Mouse (Mus musculus): ENCODE measurements around the gene Slc9a3. TPM values are rescaled to one million over a fixed set of nuclear protein-coding genes. Genes with fewer than 3 reads are reported as not detected.
A peak's percentile ranks its signal among the peaks of the same experiment; 100 is the strongest.

Slc9a3 gene
- polyA plus RNA-seq, 1 experiment from 2014 or later, result 0.47 TPM

DNA sequence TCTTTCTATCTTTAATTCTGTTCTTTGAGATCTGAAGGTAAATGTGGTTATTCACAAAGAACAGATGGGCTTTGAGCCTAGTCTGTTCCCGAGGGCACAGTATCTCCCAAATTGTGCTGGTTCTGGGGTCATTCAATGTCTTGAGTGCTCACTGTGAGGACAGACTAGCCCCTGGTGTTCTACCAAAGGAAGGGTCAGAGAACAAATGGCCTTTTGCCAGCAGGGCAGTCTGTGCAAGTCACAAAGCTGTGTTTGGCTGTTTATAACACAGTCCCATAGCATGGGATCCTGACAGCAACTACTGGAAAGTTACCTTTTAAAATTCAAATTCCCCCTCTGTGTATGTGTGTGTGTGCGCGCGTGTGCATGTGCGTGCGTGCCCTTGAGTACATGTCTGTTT is 8.7 kb downstream of the Slc9a3 start:
- Histone ChIP-seq H3K36me3 (ENCODE audit: control insufficient read depth, insufficient read depth, low read length) (no peaks in the 10 kb centered on the region), H3K9ac (ENCODE audit: low read length) (no peak overlapping the region), H3K9me3 (ENCODE audit: control insufficient read depth, low read length) (no peaks in the 10 kb centered on the region), H3K4me3 (ENCODE audit: low read depth, low read length) (no peak overlapping the region), H3K4me1 (replicated peaks; ENCODE audit: control insufficient read depth, insufficient read depth, low read length) (no peaks in the 10 kb centered on the region), H3K27me3 (replicated peaks; ENCODE audit: control insufficient read depth, insufficient read depth, low read length) (no peaks in the 10 kb centered on the region), H3K4me2 (ENCODE audit: low read length) (no peak overlapping the region), H3K27ac (ENCODE audit: low read depth) (no peak overlapping the region)
- no peak for DNase-seq (ENCODE audit: low spot score)
- ATAC-seq (replicated peaks; ENCODE audit: low FRiP score, low TSS enrichment, low read depth), result no peak
- 91% methylated on average over 6 of the region's 6 CpGs for WGBS

DNA sequence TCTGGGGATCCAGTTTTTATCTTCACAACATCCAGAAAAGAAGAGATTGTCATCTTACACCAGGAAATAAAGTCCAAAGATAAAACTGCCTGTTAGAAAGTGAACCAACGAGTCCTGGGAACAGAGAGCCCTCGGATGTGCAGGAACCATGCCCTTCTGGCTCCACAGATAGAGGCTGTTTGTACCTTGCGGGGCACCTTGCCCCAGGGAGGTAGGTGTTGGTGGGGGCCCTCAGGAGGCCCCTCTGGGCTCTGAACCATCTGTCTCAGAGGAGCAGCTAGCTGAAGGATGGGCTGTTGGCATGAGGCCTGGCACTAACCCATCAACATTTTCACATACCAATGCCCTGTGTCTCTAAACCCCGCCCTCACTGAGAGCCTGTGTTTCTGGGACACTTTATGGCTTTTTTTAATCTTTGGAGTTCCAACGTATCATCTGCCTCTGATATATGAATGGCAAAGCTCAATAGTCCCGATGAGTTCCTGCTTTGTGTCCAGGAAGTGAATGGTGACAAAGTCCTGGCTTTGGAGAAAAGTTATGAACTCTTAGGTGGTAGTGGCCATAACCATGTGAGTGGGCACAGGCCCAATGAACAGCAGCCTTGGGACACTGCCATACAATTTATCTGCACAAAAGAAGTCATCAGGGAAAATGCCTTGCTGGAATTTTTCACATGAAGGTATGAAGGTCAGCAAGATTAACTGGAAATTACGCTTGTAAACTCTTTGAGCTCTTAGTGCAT is 17.8 kb downstream of the Slc9a3 start:
- no peaks in the 10 kb centered on the region for H3K4me1 ChIP-seq (replicated peaks; ENCODE audit: control insufficient read depth, insufficient read depth, low read length)
- H3K4me2 ChIP-seq (ENCODE audit: low read length), result no peak overlapping the region
- H3K4me3 ChIP-seq (ENCODE audit: low read depth, low read length), result no peak overlapping the region
- WGBS, result 80% methylated on average over 7 of the region's 7 CpGs
- H3K27ac ChIP-seq (ENCODE audit: low read depth), result no peak overlapping the region
- ATAC-seq (replicated peaks; ENCODE audit: low FRiP score, low TSS enrichment, low read depth) (no peak), DNase-seq (ENCODE audit: low spot score) (no peak)
- no peaks in the 10 kb centered on the region for H3K36me3 ChIP-seq (ENCODE audit: control insufficient read depth, insufficient read depth, low read length)
- H3K9ac ChIP-seq (ENCODE audit: low read length), result no peak overlapping the region
- no peaks in the 10 kb centered on the region for H3K27me3 ChIP-seq (replicated peaks; ENCODE audit: control insufficient read depth, insufficient read depth, low read length)
- no peaks in the 10 kb centered on the region for H3K9me3 ChIP-seq (ENCODE audit: control insufficient read depth, low read length)

DNA sequence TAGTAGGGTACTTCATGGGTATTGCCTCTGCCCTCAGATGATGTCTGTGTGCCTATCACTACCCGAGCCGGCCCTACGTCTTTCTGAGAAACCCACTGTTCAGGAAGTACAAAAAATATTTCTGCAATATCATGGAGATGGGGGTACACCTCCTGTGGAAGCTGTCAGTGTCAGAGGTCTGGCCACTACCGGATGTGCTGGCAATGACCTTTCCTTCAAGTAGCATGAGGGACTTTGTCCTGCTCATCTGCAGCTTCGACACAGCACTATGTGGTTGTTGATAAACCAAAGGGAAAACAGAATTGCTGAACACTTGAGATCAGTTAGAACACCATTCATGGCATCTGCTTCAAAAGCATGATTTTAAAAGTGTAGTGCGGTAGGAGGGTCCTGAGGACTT is 19.5 kb downstream of the Slc9a3 start:
- no peaks in the 10 kb centered on the region for H3K27me3 ChIP-seq (replicated peaks; ENCODE audit: control insufficient read depth, insufficient read depth, low read length)
- H3K4me2 ChIP-seq (ENCODE audit: low read length), result no peak overlapping the region
- H3K9ac ChIP-seq (ENCODE audit: low read length), result no peak overlapping the region
- no peak for ATAC-seq (replicated peaks; ENCODE audit: low FRiP score, low TSS enrichment, low read depth)
- 91% methylated on average over 6 of the region's 6 CpGs for WGBS
- DNase-seq (ENCODE audit: low spot score), result no peak
- no peaks in the 10 kb centered on the region for H3K9me3 ChIP-seq (ENCODE audit: control insufficient read depth, low read length)
- H3K27ac ChIP-seq (ENCODE audit: low read depth), result no peak overlapping the region
- H3K4me1 ChIP-seq (replicated peaks; ENCODE audit: control insufficient read depth, insufficient read depth, low read length), result no peaks in the 10 kb centered on the region
- no peak overlapping the region for H3K4me3 ChIP-seq (ENCODE audit: low read depth, low read length)
- no peaks in the 10 kb centered on the region for H3K36me3 ChIP-seq (ENCODE audit: control insufficient read depth, insufficient read depth, low read length)

DNA sequence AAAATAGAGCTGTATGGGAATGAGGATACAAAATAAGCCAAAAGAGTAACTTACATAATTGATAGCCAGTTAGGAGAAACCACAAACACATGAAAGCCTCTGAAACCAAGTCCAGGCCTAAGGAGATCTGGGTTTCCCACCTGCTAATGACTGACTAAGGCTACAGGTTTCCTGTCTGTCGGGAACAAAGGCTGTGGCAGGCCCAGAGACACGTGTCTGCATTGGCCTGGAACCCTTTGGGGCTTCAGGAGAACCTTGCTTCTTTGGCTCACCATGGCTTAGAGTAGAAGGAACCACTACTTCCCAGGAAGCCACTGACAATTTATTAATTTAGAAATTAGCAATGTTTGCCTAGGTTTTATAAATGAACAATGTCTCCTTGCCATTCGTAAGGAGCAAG is 22.0 kb downstream of the Slc9a3 start:
- no peak overlapping the region for H3K4me2 ChIP-seq (ENCODE audit: low read length)
- H3K4me3 ChIP-seq (ENCODE audit: low read depth, low read length), result no peak overlapping the region
- H3K4me1 ChIP-seq (replicated peaks; ENCODE audit: control insufficient read depth, insufficient read depth, low read length), result no peaks in the 10 kb centered on the region
- no peaks in the 10 kb centered on the region for H3K27me3 ChIP-seq (replicated peaks; ENCODE audit: control insufficient read depth, insufficient read depth, low read length)
- WGBS, result 68% methylated on average over 3 of the region's 3 CpGs
- DNase-seq (ENCODE audit: low spot score), result no peak
- no peak overlapping the region for H3K27ac ChIP-seq (ENCODE audit: low read depth)
- no peaks in the 10 kb centered on the region for H3K36me3 ChIP-seq (ENCODE audit: control insufficient read depth, insufficient read depth, low read length)
- no peak for ATAC-seq (replicated peaks; ENCODE audit: low FRiP score, low TSS enrichment, low read depth)
- no peaks in the 10 kb centered on the region for H3K9me3 ChIP-seq (ENCODE audit: control insufficient read depth, low read length)
- H3K9ac ChIP-seq (ENCODE audit: low read length), result no peak overlapping the region

DNA sequence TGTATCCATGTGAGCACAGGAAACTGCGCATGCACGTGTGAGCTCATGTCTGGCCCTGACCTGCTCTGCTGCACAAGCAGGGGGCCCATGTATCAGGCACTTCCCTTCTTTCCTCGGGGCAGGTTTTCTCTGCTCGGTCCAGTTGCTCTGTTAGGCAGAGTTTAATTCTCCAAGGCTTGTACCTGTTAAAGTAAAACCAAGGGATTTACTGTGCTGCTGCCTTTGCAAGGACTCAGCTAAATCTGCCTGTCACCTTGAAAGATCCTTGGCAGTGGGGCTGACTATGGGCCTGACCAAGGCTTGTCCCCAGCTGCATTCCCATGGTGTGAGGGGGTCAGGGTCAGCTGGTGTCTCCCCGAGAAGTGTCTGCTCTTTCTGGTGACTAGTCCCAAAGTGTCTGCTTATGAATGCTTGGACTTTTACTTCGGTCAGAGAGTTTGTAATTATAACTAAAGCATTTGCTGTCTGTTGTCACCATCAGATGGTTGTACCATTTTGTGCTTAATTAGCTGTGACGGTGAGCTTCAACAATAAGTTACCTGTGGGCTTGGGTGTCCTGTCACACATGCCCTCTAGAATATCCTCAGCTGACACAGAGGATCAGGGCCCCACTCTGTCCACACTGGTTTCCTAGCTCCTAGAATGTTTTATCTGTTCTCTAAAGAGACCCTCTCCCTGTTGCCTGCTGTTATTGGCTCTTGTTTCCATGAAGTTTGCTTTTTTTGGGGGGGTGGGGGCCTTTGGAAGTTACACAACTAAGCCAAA is 23.0 kb downstream of the Slc9a3 start:
- Histone ChIP-seq H3K27ac (ENCODE audit: low read depth) (no peak overlapping the region), H3K9ac (ENCODE audit: low read length) (no peak overlapping the region), H3K4me1 (replicated peaks; ENCODE audit: control insufficient read depth, insufficient read depth, low read length) (no peaks in the 10 kb centered on the region), H3K36me3 (ENCODE audit: control insufficient read depth, insufficient read depth, low read length) (no peaks in the 10 kb centered on the region), H3K27me3 (replicated peaks; ENCODE audit: control insufficient read depth, insufficient read depth, low read length) (no peaks in the 10 kb centered on the region), H3K4me3 (ENCODE audit: low read depth, low read length) (no peak overlapping the region), H3K4me2 (ENCODE audit: low read length) (no peak overlapping the region), H3K9me3 (ENCODE audit: control insufficient read depth, low read length) (no peaks in the 10 kb centered on the region)
- ATAC-seq (replicated peaks; ENCODE audit: low FRiP score, low TSS enrichment, low read depth), result no peak
- DNase-seq (ENCODE audit: low spot score), result no peak
- 79% methylated on average over 7 of the region's 7 CpGs for WGBS

DNA sequence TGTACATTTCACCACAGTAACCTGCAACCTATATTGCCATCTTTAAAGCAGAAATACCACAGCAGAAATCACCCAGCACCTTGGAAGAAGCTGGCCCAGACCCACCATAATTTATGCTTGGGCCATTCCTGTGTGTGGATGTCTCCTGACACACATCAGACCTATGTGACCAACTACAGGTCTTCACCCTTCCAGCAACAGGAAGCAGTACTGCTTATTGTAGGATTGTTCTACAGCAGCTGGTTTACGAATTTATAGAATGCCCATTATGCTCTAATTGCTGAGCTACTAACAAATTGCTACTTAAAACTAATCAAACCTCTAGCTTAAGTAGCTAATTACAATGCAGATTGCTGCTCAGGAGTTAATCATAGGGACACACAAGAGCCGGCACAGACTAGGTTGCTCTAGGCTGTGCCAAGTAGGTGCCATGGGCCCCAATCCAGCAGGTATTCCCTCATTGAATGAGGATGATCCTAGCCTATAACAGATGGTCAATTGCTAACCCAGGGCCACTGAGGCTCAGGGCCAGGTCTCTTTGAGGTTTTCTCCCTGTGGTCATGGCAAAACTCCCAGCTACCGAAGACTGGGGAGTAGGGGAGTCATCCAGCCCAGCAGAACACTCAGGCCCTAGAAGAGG is 24.8 kb downstream of the Slc9a3 start:
- Histone ChIP-seq H3K27ac (ENCODE audit: low read depth) (no peak overlapping the region), H3K4me3 (ENCODE audit: low read depth, low read length) (no peak overlapping the region), H3K4me2 (ENCODE audit: low read length) (no peak overlapping the region), H3K36me3 (ENCODE audit: control insufficient read depth, insufficient read depth, low read length) (no peaks in the 10 kb centered on the region), H3K9ac (ENCODE audit: low read length) (no peak overlapping the region), H3K4me1 (replicated peaks; ENCODE audit: control insufficient read depth, insufficient read depth, low read length) (no peaks in the 10 kb centered on the region), H3K9me3 (ENCODE audit: control insufficient read depth, low read length) (no peaks in the 10 kb centered on the region), H3K27me3 (replicated peaks; ENCODE audit: control insufficient read depth, insufficient read depth, low read length) (no peaks in the 10 kb centered on the region)
- ATAC-seq (replicated peaks; ENCODE audit: low FRiP score, low TSS enrichment, low read depth) (no peak), DNase-seq (ENCODE audit: low spot score) (no peak)
- WGBS, result 85% methylated on average over 3 of the region's 3 CpGs

DNA sequence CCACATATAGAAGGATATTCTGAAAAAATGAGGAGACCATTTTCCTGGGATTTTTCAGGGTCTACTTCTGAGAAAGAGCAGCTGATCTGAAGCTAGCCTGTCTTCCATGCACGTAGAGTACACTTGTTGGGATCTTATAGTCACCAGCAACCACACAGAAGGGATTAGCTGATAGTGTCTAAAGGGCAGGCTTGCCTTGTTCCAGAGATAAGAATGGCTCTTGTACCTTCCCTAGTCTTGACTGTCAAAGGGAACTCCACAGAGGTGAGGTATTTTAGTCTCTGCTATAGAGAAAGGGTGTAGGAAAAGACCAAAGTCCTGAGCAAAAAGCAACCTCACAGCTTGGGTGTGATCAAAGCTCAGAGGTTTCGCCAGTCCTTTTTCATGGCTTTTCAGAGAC is 26.1 kb downstream of the Slc9a3 start:
- Histone ChIP-seq H3K4me2 (ENCODE audit: low read length) (no peak overlapping the region), H3K9me3 (ENCODE audit: control insufficient read depth, low read length) (no peaks in the 10 kb centered on the region), H3K4me3 (ENCODE audit: low read depth, low read length) (no peak overlapping the region), H3K4me1 (replicated peaks; ENCODE audit: control insufficient read depth, insufficient read depth, low read length) (no peaks in the 10 kb centered on the region), H3K27ac (ENCODE audit: low read depth) (no peak overlapping the region), H3K36me3 (ENCODE audit: control insufficient read depth, insufficient read depth, low read length) (no peaks in the 10 kb centered on the region), H3K27me3 (replicated peaks; ENCODE audit: control insufficient read depth, insufficient read depth, low read length) (no peaks in the 10 kb centered on the region), H3K9ac (ENCODE audit: low read length) (no peak overlapping the region)
- DNase-seq (ENCODE audit: low spot score) (no peak), ATAC-seq (replicated peaks; ENCODE audit: low FRiP score, low TSS enrichment, low read depth) (no peak)
- 86% methylated on average over 2 of the region's 2 CpGs for WGBS

DNA sequence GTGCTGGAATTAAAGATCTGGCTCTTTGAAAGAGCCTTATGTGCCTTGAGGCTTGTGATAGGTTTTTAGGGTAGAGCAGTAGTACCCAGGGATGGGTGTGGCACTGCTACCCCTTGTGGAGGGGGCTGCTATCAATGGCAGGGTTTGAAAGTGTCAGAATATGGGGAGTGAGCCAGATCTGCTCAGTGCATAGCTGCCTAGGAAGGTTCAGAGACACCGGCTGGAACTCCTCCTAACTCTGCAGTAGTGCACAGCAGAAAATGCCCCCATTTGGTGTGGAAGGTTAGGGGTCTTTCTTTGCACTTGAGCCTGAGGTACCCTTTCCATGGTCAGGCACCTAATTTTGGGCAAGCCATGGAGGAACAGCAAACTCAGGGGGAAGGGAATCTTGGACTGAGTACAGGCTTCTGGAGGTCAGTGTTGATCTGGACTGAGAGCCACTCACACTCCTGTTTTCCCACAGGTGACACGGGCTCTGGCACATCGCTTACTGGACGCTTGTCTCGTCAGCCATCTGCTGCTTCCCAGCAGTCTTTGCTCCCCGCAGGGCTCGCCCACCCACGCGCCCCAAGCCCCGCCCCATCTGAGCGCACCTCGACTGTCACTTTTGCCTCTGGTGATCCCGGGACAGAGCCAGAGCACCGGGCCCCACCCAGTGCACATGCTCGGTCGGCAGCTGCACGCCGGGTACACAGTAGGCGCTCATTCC is 45.2 kb downstream of the Slc9a3 start:
- H3K4me1 ChIP-seq (replicated peaks; ENCODE audit: control insufficient read depth, insufficient read depth, low read length), result 0 out of 2 replicates have a peak, but pooled peaks cover 2% of the 10 kb centered on the region

More for the DNA sequence above, 45.2 kb downstream of the Slc9a3 start:
- DNase-seq (ENCODE audit: low spot score), result peak; percentile 71
- H3K4me3 ChIP-seq (ENCODE audit: low read depth, low read length), result peak overlapping the region; percentile 49
- H3K9ac ChIP-seq (ENCODE audit: low read length), result peak overlapping the region; percentile 45
- peak overlapping the region; percentile 68 for H3K4me2 ChIP-seq (ENCODE audit: low read length)
- 6% methylated on average over 19 of the region's 19 CpGs for WGBS
- H3K27me3 ChIP-seq (replicated peaks; ENCODE audit: control insufficient read depth, insufficient read depth, low read length), result no peaks in the 10 kb centered on the region
- peaks cover 16% of the 10 kb centered on the region for H3K36me3 ChIP-seq (ENCODE audit: control insufficient read depth, insufficient read depth, low read length)
- peak; percentile 79 for ATAC-seq (replicated peaks; ENCODE audit: low FRiP score, low TSS enrichment, low read depth)
- no peaks in the 10 kb centered on the region for H3K9me3 ChIP-seq (ENCODE audit: control insufficient read depth, low read length)
- no peak overlapping the region for H3K27ac ChIP-seq (ENCODE audit: low read depth)
